Mouse (Mus musculus): ENCODE results near the gene Emc1.
A peak's percentile ranks its signal among the peaks of the same experiment; 100 is the strongest.
"Not testable (repeated sequence)": the region's sequence is repeated elsewhere in the genome, so short reads cannot be mapped to it uniquely, and the experiment has no call there.

Emc1 gene

DNA sequence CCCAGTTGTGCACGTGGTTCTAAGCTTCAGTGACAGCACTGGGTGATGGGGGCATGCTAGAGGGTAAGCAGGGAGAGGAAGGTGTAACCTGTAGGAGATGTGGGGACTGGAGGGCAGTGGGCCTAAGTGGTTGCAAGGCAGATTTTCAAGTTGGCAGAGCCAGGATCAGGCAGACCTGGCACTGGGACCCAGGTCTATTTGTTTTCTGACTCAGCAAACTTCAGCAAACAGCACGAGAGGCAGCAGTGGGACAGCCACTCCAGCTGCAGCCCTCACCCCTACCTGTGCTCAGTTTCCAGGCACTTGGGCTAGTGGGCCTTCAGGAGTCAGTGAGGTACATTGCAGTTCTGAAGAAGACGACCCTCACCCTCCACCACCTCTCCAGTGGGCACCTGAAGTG, 4.8 kb downstream of the Emc1 start:
- DNase-seq (ENCODE audit: low spot score in 2 of 2), result no peak

DNA sequence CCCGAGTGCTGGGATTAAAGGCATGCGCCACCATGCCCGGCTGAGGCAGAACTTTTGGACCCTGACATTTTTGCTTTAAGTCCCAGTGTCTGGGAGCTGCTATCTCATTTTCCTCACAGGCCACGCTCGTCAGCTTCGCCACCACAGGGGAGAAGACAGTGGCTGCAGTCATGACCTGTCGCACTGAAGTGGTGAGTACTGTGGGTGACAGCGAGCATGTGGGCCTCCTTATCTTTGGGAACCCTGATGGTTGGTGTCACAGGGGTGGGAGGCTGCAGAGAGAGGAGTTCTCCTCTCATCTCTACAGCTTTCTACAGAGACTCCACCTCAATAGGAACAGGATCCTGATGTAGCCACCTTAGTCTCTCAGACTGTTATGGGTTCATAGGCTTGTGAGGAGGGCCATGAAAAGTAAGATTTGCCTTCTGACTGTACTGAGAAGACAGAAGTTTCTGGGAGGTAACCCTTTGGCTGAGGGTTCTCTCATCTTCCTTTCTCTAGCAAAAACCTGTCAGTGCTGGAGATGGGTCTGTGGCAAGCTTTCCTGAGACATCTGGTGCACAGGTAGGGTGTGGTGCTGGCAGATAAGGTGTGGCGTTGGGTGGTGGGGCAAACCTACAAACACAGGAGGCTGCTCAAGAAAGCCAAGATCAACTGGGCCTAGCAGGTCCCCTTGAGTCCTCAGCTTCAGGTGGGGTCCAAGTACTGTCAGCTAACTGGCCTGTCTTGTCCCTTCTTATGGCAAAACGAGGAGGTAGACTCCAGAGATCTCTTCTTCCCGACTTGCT, 8.6 kb downstream of the Emc1 start:
- DNase-seq (ENCODE audit: low spot score in 2 of 2), result no peak

GRCm38 (mm10) chr4:139367336-139367735, 14.9 kb downstream of the Emc1 start:
- no peak for DNase-seq (ENCODE audit: low spot score in 2 of 2)

GRCm38 (mm10) chr4:139368038-139368437, 15.7 kb downstream of the Emc1 start:
- no peak for DNase-seq (ENCODE audit: low spot score in 2 of 2)

DNA sequence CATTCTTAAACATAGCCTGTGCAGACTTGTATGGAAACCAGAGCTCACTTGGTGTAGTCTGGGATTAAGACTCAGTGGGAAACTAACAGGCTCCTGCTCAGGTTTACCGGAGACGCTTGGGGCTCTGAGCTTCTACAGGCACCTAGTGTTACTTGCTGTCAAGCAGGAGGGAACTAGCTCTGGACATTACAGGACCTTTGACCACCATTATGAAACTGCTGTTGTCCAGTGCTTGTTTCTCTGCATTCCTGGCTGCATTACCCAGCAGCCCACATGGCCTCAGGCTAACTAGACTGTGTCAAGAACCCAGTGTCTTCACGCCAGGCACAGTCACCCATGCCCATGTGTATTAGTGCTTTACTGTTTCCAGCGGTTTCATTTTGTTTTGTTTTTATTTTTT, 20.7 kb downstream of the Emc1 start:
- DNase-seq (ENCODE audit: low spot score in 2 of 2), result no peak

GRCm38 (mm10) chr4:139373531-139373930, 21.1 kb downstream of the Emc1 start:
- no peak for DNase-seq (ENCODE audit: low spot score in 2 of 2)

- DNase-seq (ENCODE audit: low spot score in 2 of 2), result no peak
Observed at GRCm38 (mm10) chr4:139379719-139380118, 27.3 kb downstream of the Emc1 start.

DNA sequence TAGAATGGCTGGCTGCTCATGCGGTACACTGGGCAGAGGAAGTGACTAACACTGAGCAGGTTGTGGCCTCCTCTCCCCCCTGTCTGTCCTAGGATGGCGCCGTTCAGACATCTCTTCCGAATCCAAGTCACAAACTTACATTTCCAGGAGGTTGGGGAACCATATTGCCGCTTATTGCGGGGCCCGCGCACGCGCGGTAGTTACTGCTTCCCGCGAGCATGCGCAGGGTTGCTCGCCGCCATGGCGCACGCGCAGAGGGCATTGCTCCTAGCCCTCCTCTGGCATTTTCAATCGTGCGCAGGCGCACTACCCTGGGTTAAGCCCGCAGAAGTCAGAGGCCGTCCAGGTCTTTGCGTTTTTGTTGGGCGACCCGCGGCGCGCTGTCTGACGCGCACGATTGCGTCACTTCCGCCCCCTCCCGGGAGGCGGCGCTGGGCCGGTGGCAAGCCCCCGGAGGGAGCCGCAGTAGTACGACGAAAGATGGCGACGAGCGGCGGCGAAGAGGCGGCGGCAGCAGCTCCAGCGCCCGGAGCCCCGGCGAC, 27.9 kb downstream of the Emc1 start:
- DNase-seq (ENCODE audit: low spot score in 2 of 2), result peak; percentile 99 to 100

- no peak for DNase-seq (ENCODE audit: low spot score in 2 of 2)
Observed at GRCm38 (mm10) chr4:139380775-139381451, 28.5 kb downstream of the Emc1 start.

DNA sequence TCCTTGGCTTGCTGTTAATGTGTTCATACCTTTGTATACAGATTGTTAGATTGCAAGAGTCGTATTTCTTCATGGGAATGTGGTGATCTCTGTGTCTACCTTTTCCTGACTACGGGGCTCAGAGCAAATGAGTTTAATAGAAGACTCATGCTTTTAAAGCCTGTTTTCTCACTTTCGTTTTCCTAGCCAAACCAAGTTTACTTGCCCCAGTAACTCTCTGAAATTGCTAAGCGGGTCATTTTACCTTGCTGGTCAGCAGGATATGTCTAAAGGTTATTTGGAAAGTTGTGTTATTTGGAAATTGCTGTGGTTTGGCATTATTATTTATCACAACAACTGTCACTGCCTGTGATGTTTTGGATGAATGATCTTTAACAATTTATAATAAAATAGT, 29.1 kb downstream of the Emc1 start:
- DNase-seq (ENCODE audit: low spot score in 2 of 2), result no peak

DNA sequence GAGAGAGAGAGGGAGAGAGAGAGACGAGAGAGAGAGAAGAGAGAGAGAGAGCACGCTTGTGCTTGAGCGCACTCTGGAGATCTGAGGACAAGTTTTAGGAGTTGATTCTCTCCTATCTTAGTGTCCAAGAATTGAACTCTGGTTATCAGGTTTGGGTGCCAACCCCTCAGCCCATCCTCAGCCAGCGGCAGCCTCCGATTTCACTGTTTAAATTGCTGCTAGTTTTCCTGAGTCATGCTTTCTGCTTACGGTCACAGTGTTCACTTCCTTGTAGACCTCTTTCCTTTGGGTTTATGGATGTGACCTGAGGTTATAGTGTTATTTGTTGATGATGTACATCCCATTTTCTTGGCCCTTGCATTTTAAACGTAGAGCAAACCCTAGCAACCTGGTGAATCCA, 29.8 kb downstream of the Emc1 start:
- DNase-seq (ENCODE audit: low spot score in 2 of 2), result no peak

DNA sequence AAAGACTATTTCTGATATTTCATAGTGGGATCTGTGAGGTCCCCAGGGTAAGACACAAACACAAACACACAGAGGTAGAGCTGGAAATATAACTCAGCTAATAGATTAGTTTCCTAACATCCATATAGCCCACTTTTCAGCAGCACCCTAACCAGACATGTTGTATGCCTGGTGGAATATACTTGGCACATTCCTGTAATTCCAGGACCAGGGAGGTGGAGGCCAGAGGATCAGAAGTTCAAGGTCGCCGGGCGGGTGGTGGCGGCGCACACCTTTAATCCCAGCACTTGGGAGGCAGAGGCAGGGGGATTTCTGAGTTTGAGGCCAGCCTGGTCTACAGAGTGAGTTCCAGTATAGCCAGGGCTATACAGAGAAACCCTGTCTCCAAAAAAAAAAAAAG, 33.5 kb downstream of the Emc1 start:
- not testable (repeated sequence) for DNase-seq (ENCODE audit: low spot score in 2 of 2)

GRCm38 (mm10) chr4:139386869-139387319, 34.5 kb downstream of the Emc1 start:
- no peak for DNase-seq (ENCODE audit: low spot score in 2 of 2)

DNA sequence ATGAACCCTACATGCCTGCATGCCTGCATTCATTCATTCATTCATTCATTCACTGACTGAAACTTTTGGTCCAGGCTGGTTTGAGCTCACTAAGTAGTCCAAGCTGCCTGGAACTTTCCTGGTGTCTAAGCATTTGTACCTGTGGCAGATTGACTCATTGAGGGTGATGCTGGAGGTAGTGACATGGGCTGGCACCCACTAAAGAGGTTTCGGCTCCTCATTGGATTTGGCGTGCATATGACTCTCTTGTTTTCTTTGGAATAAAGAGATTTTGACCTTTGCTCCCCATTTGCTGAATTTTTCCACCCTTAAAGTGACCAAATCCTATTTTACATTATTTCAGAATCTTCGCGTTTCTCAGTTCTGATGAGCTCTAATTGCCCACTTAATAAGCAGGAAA, 37.2 kb downstream of the Emc1 start:
- no peak for DNase-seq (ENCODE audit: low spot score in 2 of 2)

- DNase-seq (ENCODE audit: low spot score in 2 of 2), result no peak
Observed at GRCm38 (mm10) chr4:139395431-139395830, 43.0 kb downstream of the Emc1 start.

DNA sequence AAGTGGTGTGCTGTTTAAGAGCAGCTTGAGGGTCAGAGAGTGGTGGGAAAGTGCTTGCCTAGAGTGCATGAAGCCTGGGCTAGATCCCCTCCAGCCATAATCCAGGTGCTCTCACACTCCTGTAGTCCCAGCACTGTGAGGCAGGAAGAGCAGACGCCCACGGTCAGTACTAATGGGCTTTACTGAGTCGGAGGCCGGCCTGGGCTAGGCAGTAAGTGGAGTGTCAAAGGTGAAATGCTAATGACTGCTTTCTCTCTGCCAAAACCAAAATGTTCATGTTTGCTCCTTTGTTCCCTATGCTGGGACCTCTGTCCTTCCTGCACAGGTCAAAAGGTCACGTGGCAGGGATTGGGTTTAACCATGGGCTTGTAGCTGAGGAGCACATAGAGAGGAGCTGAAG, 48.1 kb downstream of the Emc1 start:
- no peak for DNase-seq (ENCODE audit: low spot score in 2 of 2)

DNA sequence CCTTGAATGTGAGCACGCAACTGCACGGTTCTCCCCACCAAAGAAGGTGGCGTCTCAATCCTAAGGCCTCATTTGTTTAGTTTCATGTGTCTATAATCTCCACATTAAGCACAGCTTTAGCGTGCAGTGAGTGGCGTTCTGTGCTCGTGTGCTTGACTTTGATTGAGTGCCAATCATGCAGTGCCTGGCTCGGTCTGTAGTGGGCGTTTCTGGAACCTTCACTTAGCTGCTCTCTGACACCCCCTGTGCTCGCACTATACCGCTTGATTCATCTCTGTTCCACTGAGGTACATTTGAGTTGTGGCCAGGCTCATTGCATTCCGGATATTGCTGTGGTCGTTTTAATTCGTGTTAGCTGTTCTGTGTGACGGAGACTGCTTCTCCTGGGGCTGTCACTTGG, 50.8 kb downstream of the Emc1 start:
- no peak for DNase-seq (ENCODE audit: low spot score in 2 of 2)

DNA sequence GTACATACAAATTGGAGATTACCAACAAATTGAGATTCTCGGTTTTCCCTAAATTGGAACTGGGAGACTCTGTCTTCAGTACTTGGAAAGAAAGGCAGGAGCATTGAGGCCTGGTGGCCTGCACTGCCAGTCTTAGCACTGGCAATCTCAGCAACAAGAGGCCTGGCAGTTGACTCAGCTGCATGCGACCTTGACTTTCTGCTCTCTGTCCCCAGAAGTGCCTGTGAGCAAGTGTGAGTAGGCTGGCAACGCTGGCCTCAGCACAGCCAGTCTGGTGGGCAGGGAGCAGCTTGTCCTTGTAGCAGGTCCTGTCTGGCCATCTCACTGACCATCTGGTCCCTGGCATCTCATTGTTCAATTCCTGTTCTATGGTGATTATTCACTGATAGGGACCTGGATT, 59.0 kb downstream of the Emc1 start:
- no peak for DNase-seq (ENCODE audit: low spot score in 2 of 2)

DNA sequence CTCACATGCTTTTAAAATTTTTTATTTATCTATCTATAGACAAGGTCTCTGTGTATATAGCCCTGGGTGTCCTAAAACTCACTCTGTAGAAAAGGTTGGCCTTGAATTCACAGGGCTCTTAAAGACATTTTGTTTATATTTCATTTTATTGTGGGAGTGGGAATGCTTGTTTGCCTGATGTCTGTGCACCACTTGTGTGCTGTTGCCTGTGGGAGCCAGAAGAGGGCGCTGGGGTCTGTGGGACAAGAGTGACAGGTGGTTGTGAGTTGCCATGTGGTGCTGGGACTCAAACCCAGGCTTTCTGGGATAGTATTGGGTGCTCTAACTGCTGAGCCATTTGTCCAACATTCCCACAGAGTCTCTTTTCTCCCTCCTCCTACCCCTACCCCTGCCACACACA, 65.5 kb downstream of the Emc1 start:
- DNase-seq (ENCODE audit: low spot score in 2 of 2), result no peak

DNA sequence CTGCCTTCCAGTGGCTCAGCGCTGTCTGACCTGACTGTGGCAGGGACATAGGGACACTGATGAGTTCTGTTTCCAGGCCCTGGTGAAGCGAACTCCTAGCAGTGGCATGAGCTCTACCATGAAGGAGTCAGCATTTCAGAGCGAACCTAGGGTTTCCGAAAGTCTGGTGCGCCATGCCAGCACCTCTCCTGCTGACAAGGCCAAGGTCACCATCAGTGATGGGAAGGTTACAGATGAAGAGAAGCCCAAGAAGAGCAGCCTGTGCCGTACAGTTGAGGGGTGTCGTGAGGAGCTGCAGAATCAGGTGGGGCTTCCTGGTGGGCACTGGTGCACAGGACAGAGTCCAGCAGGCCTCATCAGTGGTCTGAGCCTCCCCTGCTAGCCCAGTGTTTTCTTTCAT, 69.2 kb downstream of the Emc1 start:
- no peak for DNase-seq (ENCODE audit: low spot score in 2 of 2)

- DNase-seq (ENCODE audit: low spot score in 2 of 2), result no peak
Observed at GRCm38 (mm10) chr4:139422409-139422808, 70.0 kb downstream of the Emc1 start.

DNA sequence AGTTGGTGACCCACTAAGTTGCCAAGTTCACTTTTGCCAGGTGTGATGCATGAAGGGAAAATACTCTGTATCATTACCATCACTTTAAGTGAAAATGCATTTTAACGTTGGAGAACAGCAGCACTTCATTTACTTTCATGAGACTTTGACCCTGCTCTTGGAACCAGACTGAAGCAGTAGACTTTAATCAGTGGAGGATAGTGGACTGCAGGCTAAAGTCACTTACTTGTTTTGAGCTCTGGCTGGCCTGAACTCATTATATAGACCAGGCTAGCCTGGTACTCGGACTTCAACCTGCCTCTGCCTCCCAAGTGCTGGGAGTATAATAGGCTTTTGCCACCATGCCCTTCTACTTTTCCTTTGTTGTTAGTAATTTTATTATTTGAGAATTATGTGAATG, 70.9 kb downstream of the Emc1 start:
- DNase-seq (ENCODE audit: low spot score in 2 of 2), result no peak

Data from thymus, postnatal 10 days (tissue).